Mouse (Mus musculus) MEL-GATA-1-ER (cell line): ENCODE measurements around the gene Pde4dip.

Experiments
- DNase-seq: peaks from one replicate; pipeline ENCODE4 v3.0.0-alpha.2; 2012; ENCODE audit warnings: low read depth; ENCODE audit errors: extremely low read depth

Pde4dip gene

DNA sequence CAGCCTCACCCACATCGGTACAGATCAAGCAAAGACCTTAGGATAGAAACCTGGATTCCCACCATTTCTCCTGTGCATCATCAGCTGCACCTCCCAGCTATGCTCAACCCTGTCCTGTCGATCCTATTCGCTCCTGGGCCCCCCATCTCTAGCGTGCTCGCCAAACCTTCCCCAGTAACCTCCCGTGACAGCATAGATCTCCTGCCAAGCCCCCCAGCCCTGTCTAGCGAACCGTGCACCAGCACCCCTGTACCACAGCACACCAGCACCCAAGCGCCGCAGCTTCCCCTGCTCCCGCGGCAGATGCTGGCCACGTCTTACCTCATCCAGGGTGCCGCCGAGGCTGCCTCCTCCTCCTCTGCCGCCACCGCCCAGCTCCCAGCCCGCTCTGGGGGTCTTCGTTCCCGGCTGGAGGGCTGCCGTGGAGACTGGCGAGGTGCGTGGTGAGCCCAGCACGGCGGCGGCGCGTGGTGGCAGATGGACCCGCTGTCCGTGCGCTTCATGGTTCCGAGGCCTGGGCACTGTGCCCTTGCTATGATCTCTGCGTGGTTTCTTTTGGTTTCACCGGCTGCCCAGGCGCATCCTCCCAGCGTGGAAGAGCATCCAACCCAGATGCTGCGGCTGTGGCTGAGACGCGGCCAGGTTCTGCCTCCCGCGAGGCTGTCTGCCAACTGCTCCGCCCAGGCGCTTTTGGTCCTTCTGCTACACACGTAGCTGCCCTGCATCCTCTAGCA lies at the start of gene Pde4dip:
Gene Pde4dip (minus strand): TSS at position 540 of the 734 bp plus-strand sequence.
- no peak for DNase-seq

- no peak for DNase-seq
Observed at GRCm38 (mm10) chr3:97937945-97938266, 49.4 kb upstream of the Pde4dip start.

DNA sequence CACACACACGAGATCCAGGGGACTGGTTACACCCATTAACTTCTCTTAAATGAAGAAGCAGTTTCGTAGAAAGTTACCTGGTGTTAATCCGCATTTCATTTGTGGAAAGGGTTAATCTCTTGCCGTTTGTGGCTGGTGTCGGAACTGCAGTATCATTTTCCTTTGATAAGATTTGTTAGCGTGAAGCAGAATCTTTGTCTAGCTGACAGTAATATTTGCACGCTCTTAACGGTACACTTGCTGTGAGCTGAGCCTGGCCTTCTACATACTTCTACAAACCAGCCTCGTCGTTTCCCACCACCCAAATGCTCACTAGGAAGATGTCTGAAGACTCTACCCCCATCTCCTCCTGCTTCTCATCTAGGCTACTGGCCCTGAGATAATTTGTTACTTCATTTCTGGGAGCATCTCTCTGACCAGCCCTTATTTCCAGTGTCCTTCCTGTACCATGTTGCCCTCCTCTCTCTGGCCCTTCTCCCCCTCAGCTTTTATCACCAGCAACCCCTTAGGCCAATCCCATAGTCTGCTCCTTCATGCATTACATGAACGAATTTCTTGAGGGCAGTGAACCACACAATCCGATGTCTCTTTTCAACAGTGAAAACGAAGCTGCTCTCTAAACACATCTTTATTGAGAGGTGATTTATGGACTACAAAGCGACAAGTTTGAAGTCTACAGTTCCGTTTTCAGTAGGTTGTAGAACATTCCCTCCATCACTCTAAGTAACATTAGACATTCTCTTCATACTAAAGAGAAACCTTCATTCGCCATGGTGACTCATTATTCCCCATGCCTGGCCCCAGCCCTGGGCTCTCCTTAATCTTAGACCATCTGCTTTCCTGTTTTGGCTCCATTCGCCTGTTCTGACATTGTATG lies 48.8 kb upstream of the Pde4dip start:
- peak; percentile 80 for DNase-seq

GRCm38 (mm10) chr3:97934331-97935300 lies 46.1 kb upstream of the Pde4dip start:
- DNase-seq = peak; percentile 36

DNA sequence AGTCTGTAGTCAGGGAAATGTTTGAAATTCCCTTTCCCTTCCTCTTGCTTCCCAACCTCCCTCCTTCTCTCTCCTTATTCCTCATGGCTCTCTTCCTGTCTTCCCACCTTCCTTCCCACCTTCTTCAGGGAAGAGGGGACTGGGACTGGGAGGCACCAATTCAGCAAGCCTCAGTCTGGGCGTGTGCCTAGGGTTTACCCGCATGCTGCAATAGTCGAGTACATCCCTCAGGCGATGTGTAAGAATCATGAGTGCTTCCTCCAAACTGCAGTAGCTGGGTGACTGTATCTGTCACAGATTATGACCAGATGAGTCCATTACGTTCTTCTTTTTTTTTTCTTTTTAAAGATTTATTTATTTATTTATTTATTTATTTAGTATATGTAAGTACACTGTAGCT lies 45.3 kb upstream of the Pde4dip start:
- DNase-seq = no peak

DNA sequence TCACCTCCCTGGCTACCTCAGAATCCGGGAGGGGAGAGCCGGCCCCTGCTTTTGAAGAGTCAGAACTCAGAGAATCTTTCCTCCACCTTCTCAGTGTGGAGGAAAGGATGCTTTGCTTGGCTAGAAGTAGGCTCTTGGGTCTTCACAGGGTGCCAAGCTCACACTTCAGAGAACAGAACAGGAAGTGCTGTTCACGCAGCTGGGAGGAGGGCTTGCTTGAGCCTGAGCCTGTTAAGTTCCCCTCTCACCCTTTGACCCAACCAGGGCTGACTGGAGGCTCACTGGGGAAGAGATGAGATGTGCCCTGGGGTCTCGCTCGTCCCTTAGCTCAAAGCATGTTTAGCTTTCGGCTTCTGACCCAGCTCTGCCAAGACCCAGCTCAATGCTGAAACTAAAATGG lies 44.7 kb upstream of the Pde4dip start:
- DNase-seq = peak; percentile 82

- DNase-seq = peak; percentile 26
Observed at GRCm38 (mm10) chr3:97932771-97933170, 44.3 kb upstream of the Pde4dip start.

- DNase-seq = peak; percentile 71
Observed at GRCm38 (mm10) chr3:97932131-97932530, 43.6 kb upstream of the Pde4dip start.

DNA sequence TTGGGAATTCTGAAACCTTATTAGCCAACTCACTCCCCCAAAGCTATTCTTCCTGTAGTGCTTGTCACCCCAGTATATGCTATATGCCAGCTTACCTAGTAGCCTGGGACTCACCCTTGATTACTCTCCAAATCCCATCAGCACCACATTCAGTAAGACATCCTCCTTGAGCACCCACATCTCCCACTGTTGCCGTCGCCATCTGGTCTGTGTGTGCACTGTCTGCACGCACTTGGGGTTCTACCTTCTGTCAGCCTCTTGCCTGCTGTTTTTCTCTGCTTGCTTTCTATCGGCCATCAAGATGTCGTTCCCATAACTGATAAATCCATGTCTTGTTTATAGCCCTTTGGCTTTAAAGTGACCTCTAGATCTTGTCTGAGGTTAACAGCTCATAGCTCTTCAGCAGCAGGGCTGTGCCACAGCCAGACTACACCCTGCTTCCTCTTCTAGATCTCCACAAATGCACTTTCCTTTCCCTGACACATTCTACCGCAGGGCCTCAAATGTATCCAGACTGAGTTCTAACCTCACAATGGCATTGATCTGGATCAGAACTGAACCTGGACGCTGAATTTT lies 42.9 kb upstream of the Pde4dip start:
- DNase-seq = peak; percentile 73

DNA sequence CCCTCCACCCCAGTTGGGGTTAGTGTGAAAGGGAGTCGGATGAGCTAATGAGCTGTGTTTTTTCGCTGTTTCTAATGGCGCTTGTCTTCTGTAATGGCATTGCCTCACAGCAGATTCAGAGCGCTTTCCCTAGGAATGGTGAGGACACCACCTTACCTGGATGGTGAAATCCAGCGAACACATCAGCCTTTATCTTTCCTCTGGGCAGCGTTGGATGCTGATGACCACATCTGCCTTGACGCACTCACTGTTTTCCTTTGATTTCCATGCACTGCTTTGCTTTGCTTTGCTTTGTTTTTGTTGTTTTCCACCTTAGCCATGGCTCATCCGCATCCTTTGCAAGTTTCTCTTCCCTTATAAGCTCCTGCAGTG lies 42.3 kb upstream of the Pde4dip start:
- no peak for DNase-seq

DNA sequence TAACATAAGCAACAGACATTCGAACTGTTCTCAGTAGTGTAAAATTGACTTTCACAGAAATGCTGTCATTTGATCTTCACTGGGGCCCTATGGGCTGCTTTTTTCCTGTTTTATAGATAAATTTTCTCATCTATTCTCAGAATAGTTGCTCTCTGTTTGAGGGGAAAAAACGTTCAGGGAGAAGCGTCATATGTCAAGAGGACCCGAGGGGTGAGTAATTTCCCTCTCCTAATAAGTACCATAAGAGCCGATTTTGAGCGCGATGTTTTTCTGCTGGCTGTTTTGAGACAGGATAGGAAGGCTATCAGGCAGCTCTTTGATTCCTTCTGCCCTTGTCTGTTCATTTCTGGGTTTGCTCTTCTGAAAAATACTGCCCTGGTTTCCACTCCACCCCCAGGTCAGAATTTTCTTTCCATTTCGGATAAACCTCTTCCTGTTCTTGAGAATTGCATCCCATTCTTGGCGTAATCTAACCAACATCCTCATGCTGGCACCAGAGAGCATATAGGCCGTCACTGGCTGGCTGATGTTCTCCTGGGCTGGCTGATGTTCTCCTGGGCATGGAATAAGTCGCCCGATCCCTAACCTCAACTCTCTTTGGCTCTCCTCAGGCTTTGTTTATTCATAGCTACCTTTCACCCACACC lies 41.8 kb upstream of the Pde4dip start:
- peak; percentile 61 for DNase-seq

GRCm38 (mm10) chr3:97928968-97929858 lies 40.7 kb upstream of the Pde4dip start:
- peak; percentile 97 for DNase-seq

- DNase-seq = peak; percentile 22
Observed at GRCm38 (mm10) chr3:97927322-97927721, 38.8 kb upstream of the Pde4dip start.

DNA sequence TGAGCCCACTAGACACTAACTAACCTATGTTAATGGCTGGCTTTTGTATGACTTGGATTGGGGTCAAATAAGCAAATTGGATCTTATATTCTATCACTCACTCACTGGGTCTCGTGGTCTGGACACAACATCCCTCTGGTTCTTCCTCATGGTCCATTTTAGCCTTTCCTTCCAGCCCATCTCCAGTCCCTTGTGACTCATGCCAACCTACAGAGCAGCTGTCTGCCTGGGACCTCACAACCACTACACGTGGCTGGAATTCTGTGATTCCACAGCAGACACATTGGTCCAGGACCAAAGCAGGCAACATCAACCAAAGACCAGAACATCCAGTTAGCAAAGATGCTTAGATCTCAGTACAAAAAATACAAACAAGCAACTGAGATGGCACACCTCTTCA lies 36.7 kb upstream of the Pde4dip start:
- DNase-seq = no peak

DNA sequence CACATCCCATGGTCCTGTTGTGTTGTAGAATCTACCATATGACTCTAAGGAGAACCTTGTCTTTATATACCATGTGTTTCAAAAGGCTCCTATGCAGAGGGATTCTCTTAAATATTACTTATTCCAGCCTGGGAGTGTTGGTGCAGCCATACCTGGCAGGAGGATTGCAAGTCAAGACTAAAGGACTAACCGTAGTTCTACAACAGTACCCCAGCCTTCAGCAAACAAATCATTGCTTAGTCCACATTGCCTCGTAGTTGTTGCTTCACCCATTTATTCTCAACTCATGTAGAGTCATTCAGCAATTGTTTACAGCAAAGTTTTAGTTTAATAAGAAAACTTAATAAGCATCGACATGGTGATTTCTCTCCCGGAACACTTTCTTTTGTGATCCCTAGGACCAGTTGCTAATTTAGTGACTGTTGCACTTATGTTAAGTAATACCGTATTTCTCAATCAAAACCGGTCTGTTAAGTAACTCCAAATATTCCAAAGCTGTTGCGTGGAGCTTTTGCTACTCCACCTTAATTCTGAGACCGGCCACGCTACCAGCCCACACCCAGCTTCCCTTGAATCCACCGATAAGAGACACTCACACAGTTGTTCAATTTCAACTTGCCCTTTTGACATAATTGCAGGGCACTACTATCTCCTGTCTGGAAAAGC lies 30.5 kb upstream of the Pde4dip start:
- no peak for DNase-seq

DNA sequence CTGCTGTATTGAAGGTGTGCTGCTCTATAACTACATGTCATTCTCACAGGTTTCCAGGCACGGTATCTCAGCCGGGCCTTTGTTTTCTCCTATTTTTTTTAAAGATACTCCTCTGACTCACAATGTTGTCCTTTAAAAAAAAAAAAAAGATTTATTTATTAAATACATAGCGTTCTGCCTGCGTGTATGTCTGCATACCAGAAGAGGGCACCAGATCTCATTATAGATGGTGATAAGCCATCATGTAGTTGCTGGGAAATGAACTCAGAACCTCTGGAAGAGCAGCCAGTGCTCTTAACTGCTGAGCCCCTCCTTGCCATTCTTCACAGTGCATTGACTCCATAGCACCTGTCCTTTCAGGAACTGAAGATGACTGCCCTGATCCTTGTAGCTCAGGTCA lies 26.6 kb upstream of the Pde4dip start:
- DNase-seq = no peak

GRCm38 (mm10) chr3:97911093-97911492 lies 22.6 kb upstream of the Pde4dip start:
- no peak for DNase-seq

- no peak for DNase-seq
Observed at GRCm38 (mm10) chr3:97909737-97910136, 21.2 kb upstream of the Pde4dip start.

DNA sequence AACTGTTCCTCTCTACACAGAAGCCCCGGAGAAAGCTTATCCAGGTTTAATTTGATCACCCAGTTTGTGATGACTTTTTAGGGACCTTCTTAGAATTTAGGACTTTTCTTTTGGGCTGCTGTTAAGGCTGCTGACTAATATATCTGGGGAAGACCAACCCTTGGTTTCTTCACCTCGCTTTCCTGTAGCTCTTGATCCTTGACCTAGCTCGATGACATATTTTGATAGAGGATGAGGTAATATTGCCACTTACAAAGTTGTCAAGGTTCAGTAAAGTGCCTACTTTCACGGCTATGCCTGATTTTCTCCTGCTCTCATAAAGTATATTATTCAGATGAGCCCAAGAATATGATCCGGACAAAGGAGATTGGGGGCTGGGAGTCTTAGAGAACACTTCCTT lies 13.1 kb upstream of the Pde4dip start:
- DNase-seq = peak; percentile 51
